Mouse (Mus musculus): ENCODE data around the gene Rhog.

DNA sequence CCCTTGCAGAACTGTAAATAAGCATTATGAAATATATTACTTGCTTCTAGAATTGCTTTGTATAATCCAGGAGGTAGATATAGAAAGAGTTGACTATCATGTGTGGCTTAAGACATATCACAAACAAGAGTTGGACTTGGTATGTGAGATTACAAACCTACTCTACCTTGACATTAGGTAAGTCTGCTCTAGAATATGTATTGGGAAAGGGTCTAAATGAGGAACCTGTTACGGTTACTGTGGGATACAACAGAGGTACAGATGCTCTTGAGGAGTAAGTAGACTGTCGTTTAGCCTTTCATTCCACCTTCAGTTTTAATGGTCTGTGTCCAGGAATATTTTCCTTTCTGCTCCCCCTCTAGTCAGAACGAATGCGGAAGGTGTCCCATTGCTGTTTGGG, 46.6 kb upstream of the Rhog start:
- TF ChIP-seq CTCF (IDR thresholded peaks at IDR 0.05; ENCODE audit: control insufficient read depth, insufficient read depth, insufficient replicate concordance, low read depth, low read length) (no peak), POLR2A (IDR thresholded peaks at IDR 0.05; ENCODE audit: control insufficient read depth, low read depth, low read length) (no peak)

All from testis, adult 2 months (tissue).